Mouse (Mus musculus): Measurements from ENCODE around the gene Dglucy.
A peak's percentile ranks its signal among the peaks of the same experiment; 100 is the strongest.
"Not testable (repeated sequence)": the region's sequence is repeated elsewhere in the genome, so short reads cannot be mapped to it uniquely, and the experiment has no call there.

Dglucy gene

DNA sequence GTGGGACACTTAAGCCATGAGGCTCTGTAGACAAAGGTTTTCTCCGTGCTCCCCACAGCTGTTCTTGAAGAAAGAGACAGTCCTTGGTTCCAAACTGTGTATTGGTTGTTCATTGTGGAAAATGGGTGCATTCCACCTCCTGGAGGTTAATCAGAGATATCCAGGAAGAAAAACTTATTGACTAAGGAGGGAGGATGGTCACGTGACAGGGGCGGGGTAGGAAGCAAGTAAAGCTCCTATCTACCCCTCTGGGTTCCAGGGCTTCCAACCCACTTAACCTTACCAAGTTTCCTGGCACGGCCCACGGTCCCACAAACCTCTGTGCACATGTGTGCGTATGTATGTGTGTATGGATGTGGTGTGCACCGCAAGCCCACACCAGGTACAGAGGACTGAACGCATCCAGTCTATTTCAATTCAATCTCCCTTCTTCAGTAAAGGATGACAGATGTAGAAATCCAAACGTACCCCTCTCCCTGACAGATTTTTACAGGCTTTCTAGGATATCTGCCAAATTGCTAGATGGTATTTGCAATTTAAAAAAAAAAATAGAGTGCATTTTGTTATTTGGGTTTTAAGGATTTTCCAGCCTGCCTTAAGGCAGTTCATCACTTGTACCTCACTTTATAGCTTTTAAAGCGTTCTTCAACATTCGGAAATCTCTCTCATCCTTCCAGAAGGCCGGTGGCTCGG, 2.7 kb downstream of the Dglucy start:
- no peak for DNase-seq

DNA sequence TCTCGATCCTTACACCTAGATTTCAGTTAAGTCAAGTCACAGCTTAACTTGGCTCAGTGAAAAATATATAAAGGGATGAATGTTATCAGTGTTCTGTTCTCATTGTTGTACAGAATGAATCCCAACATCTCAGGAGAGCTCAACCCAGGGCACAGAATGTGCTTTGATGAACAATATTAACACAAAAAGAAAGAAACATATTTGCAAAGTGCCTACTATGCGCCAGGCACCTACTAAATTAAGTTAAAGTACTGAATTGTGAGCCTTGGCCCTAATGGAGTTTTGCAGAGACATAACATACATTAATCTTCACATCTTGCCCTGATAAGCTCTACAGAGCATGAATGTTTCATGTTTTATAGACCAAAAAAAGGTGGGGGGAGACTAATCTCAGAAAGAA, 5.3 kb downstream of the Dglucy start:
- DNase-seq = no peak

DNA sequence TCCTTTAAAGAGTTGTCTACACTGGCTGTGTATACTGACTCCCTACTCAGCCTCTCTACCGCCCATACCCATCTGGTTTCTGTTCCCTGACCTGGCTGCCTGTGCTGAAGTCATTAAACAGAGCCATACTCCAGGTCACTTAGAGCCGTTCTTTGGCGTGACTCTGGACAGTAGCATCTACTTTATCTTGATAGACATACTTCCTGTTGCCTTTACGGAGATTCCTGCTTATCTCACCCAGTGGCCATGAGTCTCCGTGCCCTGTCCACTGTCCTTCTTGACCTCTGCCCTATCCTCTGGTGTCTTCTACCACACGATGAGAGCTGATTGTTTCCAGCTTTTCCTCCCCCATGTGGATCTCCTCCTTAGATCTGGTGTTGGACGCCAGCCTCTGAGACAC, 6.5 kb downstream of the Dglucy start:
- no peak for DNase-seq

DNA sequence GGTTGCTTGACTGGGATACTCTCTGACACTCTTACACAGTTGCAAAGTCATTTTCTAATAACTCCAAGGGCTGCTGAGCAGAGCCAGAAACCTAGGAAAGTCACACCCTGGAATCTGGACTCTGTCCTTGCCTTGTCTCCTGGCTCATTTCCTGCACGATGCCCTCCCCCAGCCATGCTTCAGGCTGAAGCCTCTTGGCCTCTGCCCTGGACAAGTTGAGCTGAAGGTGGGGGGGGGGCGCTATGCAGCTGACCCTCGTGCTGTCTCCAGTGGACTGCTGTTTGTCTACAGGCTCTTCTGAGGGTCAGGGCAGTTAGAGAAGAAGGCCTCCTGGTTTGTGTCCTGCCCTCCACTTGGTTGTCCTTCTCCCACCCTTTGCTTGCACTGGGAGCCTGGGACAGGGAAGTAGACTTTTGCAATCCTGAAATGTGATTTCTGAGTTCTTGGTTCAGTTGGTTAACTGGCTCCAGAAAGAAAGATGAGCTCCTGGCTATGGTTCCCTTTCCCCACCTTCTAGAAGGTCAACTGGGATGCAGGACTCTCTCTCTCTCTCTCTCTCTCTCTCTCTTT, 11.2 kb downstream of the Dglucy start:
- DNase-seq = no peak

DNA sequence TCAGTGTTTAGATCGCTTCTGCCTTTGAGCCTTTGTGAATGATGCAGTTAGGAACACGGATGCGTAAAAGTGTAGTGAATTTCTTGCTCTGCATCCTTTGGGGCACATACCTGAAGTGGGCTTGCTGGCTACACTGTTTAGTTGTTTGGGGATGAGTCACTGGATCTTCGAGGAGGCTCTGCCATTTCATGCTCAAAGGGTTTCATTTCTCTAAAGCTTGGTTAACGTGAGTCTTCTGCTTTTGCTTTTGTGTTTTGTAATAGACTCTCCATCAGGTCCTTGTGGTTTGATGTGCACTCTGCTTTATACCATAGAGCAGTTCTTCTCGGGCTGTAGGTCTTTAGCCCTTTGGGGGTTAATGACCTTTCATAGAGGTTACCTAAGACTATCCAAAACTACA, 12.6 kb downstream of the Dglucy start:
- no peak for DNase-seq

DNA sequence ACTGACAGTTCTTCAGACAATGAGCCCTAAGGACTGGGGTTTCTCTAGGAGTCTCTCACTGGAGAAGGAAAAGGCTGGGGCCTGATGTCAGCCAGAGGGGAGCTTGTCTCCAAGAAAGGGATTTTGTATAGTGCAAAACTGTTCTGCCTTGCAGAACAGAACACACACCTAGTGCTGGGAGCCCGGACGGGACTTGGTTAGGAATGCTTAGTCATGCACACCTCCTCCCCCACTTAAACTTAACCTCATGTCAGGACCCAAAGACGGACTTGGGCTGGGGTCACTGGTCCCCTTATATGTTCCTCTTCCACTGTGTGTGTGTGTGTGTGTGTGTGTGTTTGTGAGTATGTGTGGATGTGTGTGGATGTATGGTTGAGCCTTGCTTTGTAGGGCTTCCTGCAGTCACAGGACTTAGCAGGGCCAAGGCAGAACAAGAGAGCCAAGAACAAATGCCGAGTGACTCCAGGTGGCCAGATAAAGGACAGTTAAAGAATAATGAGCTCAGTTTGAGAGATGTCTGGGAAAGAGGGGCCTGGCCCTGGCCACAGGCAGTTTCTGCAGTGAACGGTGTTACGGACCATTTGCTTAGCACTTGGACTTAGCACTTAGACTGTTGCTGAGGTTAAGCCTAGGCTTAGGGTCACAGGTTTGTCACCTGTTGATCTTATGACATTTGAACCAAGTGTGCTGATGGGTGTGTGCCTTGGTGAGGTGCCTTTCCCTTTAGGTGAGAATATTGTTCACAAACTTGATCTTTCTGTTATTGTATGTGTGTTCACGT, 15.8 kb downstream of the Dglucy start:
- DNase-seq = no peak

DNA sequence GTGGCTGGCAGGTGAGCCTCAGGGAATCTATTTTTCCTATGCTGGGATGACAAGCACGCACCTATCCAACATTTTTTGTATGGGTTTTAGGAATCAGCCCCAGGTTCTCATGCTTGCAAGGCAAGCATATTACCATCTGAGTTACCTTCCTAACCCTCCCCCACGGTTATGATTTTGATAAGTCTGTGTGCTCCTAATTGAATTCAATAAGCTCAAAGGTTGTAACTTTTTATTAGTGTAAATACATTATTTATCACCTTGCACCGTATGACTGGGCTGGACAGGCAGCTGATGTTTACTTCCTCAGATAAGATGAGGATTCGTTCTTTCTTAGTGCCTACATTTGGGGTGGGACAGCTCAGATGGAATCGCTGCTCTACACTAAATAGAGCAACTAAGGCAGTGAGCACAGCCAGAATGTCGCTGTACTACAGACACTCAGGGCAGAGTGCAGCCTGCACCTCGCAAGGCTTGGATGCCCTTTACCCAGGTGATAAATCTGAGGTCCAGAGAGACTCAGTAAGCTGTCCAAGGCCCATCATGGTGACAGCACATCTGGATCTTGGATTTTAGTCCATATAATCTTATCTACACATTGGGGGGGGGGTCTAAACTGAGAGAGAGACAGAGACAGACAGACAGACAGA, 16.7 kb downstream of the Dglucy start:
- DNase-seq = no peak

DNA sequence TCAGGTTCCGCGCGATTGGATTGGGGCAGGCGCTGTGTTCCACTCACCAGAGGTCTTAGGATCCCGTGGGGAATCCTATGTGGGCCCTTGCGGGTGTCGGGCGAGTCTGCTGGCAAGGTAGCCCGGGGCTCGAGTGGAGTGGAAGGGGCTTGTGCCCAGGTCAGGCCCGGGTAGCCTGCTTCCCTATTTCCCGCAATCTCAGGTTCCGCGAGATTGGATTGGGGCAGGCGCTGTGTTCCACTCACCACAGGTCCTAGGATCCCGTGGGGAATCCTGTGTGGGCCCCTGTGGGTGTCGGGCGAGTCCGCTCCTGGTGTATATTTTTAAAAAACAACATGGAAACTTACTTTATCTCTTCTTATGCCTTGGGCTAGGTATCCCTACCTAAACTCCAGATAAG, 24.5 kb downstream of the Dglucy start:
- not testable (repeated sequence) for DNase-seq

DNA sequence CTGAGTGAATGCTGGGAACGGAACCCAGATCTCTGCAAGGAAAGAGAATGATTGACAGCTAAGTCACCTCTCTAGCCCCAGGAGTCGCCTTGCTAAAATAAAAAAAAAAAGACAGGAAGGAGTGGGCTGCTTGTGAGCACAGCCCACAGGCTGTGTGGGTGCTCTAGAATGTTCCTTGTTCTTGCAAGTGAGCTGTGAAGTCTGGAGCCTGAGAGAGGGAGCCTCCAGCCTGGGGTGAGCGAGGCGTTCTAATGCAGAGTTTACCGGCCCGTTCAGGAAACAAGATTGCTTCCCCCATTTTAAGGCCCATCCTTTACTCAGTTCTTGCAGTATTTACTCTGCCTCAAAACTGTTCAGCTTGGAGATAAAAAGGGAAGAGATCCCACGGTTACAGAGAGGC, 28.4 kb downstream of the Dglucy start:
- DNase-seq = no peak

DNA sequence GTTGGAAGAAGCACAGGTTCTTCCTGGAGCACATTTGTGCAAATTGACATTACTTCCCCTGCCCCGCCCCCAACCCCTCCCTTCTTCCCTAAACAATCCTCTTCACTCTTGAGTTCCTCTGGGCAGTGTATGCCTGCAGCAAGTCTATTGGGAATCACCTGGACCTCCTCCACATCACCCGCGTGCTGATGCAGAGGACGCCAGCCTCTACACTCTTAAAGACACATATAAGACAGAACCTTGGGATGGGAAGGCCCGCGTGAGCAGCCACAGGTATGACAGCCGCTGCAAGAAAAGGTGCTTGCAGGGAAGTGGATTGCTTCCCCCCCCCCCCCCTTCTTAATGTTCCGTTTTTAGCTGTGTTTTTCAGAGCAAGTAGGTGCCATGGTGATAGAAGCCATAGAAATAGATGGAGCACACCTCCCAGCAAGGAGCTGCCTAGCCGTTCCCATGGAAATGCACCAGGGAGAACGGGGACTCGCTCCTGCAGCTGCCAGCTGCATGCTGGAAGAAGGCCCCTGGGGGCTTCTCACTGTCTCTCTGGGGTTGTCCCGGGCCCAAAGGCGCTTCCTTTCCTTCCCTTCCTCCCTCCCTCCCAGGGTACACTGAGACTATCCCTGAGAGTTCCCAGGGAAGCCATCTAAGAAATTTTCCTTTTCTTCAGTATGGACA, 29.9 kb downstream of the Dglucy start:
- DNase-seq = peak; percentile 47

DNA sequence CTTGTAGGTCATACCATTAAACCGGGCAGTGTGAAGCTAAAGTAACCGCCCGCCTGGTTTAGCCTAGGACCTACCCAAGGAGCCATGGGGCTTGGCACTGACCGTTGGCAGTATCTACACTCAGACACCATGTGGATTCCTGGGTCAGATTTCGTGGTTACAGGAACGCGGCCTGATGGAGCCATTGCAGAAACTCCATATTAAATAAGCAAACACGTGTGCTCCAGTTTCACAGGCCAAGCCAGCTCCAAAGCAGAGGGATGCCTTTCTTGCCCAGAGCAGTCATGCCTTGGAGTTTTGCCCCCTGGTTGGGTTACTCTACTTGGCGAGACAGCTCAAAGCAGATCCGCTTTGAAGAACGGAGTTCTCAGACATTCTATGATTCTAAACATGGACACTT, 31.7 kb downstream of the Dglucy start:
- no peak for DNase-seq

DNA sequence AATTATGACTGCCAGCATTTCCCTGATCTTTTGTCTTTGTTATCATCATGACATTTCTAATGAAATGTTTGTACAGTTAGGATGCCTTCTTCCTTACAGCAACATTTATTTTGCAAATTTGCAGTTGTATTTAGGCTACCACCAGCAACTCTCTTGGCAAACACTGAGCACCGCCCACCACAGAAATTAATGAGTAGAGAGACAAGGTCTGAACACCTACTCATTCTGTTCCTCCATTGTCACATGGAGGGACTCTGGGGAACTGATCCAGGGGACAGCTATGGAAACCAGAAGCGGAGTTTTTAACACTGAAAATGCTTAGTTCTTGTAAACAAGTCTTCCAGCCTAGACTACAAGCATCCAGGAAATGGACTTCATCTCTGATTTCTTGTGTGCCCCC, 35.0 kb downstream of the Dglucy start:
- no peak for DNase-seq

DNA sequence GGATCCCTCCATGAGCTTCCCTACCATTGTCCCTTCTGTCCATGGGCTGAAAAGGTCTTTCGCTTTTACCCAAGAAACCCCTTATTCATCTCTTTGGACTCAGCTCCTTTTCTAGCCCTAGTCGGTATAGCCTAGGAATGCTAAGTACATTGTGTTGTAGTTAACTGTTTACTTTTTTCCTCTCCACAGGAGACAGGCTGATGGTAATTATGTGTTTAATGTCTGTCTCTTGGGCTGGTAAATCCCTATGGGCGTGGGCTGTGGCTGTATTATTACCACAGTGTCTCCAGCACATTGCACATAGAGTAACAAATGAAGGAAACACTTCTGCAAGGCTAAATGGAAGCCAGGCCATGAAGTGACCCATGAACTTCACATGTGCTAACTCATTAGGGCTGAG, 35.8 kb downstream of the Dglucy start:
- no peak for DNase-seq

DNA sequence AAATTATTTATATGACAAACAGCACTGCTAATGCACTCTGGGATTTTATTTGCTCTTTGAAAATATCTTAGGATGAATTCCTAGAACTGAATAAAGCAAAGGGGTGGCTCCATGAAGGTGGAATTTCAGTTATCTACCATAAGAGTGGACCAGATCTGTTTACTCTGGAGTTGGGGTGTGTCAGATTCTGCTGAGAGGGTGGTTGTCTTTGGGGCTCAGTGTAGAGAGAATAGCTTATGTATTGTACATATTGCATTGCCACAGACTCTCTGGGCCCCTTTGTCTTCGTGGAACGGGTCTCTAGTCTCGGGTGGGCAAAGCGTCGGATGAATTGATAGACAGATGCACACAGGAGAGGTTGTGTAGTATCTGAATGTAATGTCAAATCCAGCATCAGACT, 38.0 kb downstream of the Dglucy start:
- no peak for DNase-seq

DNA sequence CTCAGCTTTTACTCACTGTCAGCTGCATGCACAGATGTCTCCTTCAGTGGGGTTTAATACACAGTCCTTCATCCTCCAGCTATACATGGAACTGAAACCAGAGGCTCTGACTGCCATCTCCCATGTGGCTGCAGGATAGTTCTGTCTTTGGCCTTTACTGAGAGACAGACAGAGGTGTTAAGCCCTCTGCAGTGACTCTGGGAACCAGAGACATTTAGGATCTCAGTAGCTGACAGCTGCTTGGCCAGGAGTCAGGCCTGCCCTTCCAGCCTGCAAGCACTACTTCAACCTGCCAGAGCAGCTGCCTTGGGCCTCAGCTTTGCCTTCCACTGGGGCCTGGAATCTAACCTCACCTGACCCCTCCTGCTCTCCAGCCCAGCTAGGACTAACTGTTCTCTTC, 41.1 kb downstream of the Dglucy start:
- no peak for DNase-seq

DNA sequence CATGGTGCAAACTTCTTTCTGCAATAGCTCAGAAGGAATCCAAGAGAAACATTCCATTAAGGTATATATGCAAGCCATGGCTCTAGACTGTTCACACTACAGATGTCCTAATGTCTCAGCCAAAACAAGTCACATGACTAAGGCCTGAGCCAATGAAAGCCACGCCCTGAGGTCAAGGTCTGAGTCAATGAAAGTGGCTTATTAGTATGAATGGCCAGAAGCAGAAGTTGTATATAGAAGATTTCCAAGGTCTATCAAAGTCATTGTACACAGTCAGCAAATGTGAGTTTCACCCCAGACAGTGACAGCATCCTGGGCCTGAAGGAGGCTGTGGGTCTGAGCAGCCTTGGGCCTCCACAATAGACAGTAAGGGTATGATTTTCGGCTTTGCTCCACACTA, 52.2 kb downstream of the Dglucy start:
- DNase-seq = no peak

DNA sequence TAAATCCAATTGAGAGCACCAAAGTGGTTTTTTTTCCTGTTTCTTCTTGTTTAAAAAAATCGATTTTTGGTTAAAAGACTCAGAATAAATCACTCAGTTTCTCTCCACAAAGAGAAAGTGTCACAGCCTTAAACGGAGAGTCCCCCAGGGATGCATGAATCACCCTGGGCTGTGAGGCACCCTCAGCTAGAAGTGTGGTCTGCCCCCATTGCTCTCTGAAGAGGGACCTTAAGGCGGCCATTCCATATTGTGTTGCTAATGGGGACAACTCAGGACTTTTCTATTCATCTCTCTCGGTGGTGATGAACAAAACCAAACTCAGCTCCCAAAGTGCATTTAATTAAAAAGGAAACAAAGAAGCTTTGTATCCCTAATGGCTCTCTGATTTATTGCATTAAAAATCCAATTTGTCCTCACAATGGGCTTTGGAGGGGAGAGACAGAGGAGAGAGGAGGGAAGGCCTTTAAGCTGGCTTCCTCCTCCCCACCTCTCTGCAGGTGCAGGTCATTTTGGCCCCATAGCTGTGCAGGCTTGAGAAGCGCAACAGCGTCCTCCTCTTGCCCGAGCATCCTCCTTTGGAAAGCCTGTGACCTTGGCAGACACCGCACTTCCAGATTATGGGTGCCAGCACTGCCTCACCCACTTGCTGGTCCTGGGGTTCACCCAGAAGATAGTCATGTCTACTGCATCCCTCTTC, 52.9 kb downstream of the Dglucy start:
- DNase-seq = no peak

DNA sequence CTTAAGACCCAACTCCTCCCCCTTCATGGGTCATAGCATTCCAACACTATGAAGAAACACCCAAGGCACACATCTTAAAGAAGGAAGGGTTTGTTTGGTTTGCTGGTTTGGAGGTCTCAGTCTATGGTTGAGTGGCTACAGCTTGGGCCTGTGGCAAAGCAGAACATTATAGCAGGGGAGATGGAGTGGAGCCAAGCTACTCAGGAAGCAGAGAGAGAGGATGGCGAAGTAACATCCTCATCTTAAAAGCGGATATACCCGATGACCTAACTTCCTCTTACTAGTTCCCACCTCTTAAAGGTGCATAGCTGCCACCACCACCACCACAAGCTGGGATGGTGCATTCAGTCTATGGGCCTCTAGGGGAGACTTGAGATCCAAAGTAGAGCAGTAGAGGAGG, 58.4 kb downstream of the Dglucy start:
- no peak for DNase-seq

DNA sequence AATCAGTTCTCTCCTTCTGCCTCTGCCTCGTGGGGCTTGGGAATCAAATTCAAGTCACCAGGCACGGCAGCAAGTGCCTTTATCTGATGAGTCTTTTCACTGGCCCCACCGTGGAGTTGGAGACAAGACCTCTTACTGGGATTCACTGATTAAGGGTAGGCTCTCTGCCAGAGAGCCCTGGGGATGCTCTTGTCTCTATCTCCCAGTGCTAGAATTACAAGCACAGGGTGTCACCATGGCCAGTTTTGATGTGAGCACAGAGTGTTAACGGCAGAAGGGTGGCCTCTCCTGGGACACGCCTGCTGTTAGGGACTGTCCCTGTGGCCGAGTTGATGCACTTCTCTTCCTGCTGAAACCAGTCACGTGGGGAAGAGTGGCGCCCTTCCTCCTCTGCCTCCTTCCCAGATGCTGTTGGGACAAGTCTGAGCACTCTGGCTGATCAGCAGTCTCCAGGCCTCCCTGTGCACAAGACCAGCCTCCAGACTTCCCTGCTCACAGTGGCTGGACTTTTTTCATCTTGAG, 60.3 kb downstream of the Dglucy start:
- no peak for DNase-seq

DNA sequence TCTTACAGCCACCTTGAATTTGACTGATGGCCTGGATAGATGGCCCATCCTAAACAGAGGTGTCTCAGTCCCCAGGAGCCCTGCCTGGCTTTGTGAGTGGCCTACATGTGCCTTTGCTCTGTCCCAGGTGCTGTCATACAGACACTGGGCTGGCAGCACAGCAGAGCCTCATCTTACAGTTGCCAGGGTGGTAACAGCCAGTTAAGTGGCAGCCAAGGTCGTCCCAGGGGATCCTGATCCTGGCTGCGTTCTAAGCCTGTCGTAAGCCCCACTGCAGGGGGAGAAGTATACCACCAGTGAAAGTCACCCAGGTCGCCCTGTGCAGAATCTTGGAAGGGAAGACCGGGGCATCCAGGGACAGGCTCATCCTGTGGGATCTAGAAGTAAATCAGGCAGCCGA, 61.1 kb downstream of the Dglucy start:
- no peak for DNase-seq

DNA sequence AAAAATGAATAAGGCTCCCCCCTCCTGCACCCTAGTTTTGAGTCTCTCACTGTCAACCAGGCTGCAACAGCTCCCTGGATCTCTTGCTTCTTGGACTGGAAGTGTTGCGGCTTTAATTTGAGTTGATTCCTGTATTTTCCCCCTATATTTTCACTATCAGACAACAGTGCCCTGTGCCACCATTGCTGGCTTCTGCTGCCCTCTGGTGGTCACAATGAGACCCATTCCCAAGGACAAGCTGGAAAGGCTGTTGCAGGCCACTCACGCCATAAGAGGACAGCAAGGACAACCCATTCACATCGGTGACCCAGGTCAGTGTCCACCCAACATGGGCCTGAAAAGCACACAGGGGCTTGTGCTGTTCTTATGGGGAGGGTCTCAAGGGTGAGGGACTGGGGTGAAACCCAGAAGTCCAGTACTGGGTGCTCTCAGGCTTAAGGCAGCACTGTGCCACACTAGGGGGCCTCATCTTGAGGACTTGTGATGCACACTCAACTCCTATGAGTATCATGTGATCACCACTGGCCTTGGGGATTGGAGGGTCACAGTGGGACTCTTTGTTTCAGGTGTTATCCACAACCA, 62.4 kb downstream of the Dglucy start:
- DNase-seq = peak; percentile 88

DNA sequence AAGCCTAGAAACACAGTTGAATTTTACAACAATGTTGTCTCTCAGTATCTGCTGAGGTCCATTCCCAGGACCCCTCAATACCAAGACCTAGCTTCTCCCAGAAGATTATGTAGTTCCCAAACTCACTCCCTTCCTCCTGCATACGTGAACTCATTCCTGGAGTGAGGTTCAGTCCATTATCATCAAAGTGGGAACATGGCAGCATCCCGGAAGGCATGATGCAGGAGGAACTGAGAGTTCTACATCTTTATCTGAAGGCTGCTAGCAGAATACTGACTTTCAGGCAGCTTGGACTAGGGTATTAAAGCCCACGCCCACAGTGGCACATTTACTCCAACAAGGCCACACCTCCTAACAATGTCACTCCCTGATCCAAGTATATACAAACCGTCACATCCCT, 64.3 kb downstream of the Dglucy start:
- no peak for DNase-seq

All from right cerebral cortex, postnatal 14 days (tissue).